10 mouse cellular contexts compared by ENCODE assay signal in the genomic region with DNA sequence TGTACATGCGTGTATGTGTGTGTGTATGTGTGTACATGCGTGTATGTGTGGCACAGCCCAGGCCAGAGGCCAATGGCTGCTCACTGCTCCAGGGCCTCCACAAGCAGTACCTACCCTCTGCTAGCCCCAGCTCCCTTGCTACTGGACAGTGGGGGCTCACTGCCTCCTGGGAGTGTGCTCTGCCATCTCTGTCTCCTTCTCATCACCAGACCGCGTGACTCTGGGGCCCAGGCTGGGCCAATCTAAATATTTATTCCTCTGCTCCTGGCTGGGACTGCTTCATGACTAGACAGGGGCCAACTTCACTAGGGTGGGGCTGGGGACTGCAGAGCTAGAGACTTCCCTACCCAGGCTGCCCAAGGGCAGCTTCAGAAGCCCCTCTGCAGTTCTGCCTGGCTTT. TPM values are rescaled to one million over a fixed set of nuclear protein-coding genes. Genes with fewer than 3 reads are reported as not detected.
A peak's percentile ranks its signal among the peaks of the same experiment; 100 is the strongest.
DNase-seq lines count a peak whose midpoint lies in the region; ATAC-seq and TF ChIP-seq lines count a peak whose summit lies in the region.
"Had no signal": no experiment of that assay in that cellular context is flagged by ENCODE, and none has a peak within 500 bp of the region (broad histone marks: within the 10 kb centered on the region; RNA-seq: fewer than 3 reads in every experiment).

No protein-coding gene starts in this region.

- H3K9ac ChIP-seq in hindbrain, embryonic 11.5 days (ENCODE audit: low read depth, low read length): no peak overlapping the region
- H3K9ac ChIP-seq in hindbrain, postnatal 0 days (replicated peaks; ENCODE audit: low read length): no peak overlapping the region
- H3K9ac ChIP-seq in embryonic facial prominence, embryonic 12.5 days: 0 out of 2 replicates have a peak overlapping the region, but pooled peaks have one; percentile 28
- peak overlapping the region; percentile 37; the same call in 1 of the 2 replicates for H3K9ac ChIP-seq in intestine, embryonic 14.5 days (ENCODE audit: low read length)

- DNase-seq in hindbrain, embryonic 11.5 days (ENCODE audit: low spot score): no peak
- no peak for DNase-seq in hindbrain, postnatal 0 days (ENCODE audit: low spot score)
- peak; percentile 77 for DNase-seq in intestine, embryonic 14.5 days (ENCODE audit: low spot score)
- DNase-seq in lung, postnatal 14 days: peak; percentile 60
- no peak for DNase-seq in gastrocnemius, postnatal 36 days
- DNase-seq in adrenal gland, adult 18-20 months (ENCODE audit: low spot score in 2 of 2): no peak
- DNase-seq: right cerebral cortex, postnatal 25 days had no signal

- ATAC-seq in hindbrain, embryonic 11.5 days (ENCODE audit: low FRiP score): no peak
- no peak for ATAC-seq in hindbrain, postnatal 0 days
- ATAC-seq in embryonic facial prominence, embryonic 12.5 days (ENCODE audit: insufficient number of reproducible peaks, insufficient read depth, low FRiP score, low TSS enrichment): peak; percentile 52; the same call in 1 of the 2 replicates
- peak; percentile 75 for ATAC-seq in intestine, embryonic 14.5 days (replicated peaks; ENCODE audit: low FRiP score, low TSS enrichment, low read depth)
- no peak for ATAC-seq in activated CD4-positive, CD25-positive, alpha-beta regulatory T cell, adult 4 months

- peak overlapping the region; percentile 17; the same call in 1 of the 2 replicates for H3K27ac ChIP-seq in hindbrain, embryonic 11.5 days (ENCODE audit: low read depth, low read length)
- no peak overlapping the region for H3K27ac ChIP-seq in hindbrain, postnatal 0 days
- peak overlapping the region; percentile 76 for H3K27ac ChIP-seq in embryonic facial prominence, embryonic 12.5 days
- peak overlapping the region; percentile 89 for H3K27ac ChIP-seq in intestine, embryonic 14.5 days (ENCODE audit: low read depth)

- no peak overlapping the region for H3K4me2 ChIP-seq in hindbrain, embryonic 11.5 days (replicated peaks; ENCODE audit: low read depth, low read length)
- no peak overlapping the region for H3K4me2 ChIP-seq in hindbrain, postnatal 0 days (ENCODE audit: low read depth, low read length)
- no peak overlapping the region; the same call in 1 of the 2 replicates for H3K4me2 ChIP-seq in embryonic facial prominence, embryonic 12.5 days (replicated peaks)
- H3K4me2 ChIP-seq in intestine, embryonic 14.5 days (ENCODE audit: low read length): peak overlapping the region; percentile 38

- 0 out of 2 replicates have a peak, but pooled peaks cover 2% of the 10 kb centered on the region for H3K27me3 ChIP-seq in hindbrain, embryonic 11.5 days (ENCODE audit: control insufficient read depth, insufficient read depth, low read length)
- H3K27me3 ChIP-seq in hindbrain, postnatal 0 days (ENCODE audit: insufficient read depth, low read length): no peaks in the 10 kb centered on the region
- no peaks in the 10 kb centered on the region for H3K27me3 ChIP-seq in embryonic facial prominence, embryonic 12.5 days
- no peaks in the 10 kb centered on the region for H3K27me3 ChIP-seq in intestine, embryonic 14.5 days (replicated peaks; ENCODE audit: control insufficient read depth, insufficient read depth, low read length)

- no peak for TF ChIP-seq CTCF in hindbrain, postnatal 0 days (IDR thresholded peaks at IDR 0.05; ENCODE audit: low read depth)

- 0 out of 2 replicates have a peak, but pooled peaks cover under 1% of the 10 kb centered on the region for H3K4me1 ChIP-seq in hindbrain, embryonic 11.5 days (replicated peaks; ENCODE audit: control insufficient read depth, insufficient read depth, low read length)
- H3K4me1 ChIP-seq in hindbrain, postnatal 0 days (ENCODE audit: insufficient read depth, low read length): no peaks in the 10 kb centered on the region
- H3K4me1 ChIP-seq in embryonic facial prominence, embryonic 12.5 days: peaks cover 62% of the 10 kb centered on the region
- H3K4me1 ChIP-seq in intestine, embryonic 14.5 days (replicated peaks; ENCODE audit: control insufficient read depth, insufficient read depth, low read length): peaks cover 75% of the 10 kb centered on the region

- H3K36me3 ChIP-seq in hindbrain, embryonic 11.5 days (ENCODE audit: control insufficient read depth, insufficient read depth, low read length): no peaks in the 10 kb centered on the region
- no peaks in the 10 kb centered on the region for H3K36me3 ChIP-seq in hindbrain, postnatal 0 days (ENCODE audit: insufficient read depth, low read length)
- H3K36me3 ChIP-seq in embryonic facial prominence, embryonic 12.5 days: peaks cover 46% of the 10 kb centered on the region
- H3K36me3 ChIP-seq in intestine, embryonic 14.5 days (ENCODE audit: control insufficient read depth, insufficient read depth, low read length): peaks cover 36% of the 10 kb centered on the region

- intact Hi-C loops in gastrocnemius, postnatal 36 days (cut with DNase I): no loop called here

- no peak overlapping the region for H3K4me3 ChIP-seq in hindbrain, embryonic 11.5 days (ENCODE audit: low read depth, low read length)
- H3K4me3 ChIP-seq in hindbrain, postnatal 0 days (ENCODE audit: low read length): no peak overlapping the region
- no peak overlapping the region for H3K4me3 ChIP-seq in embryonic facial prominence, embryonic 12.5 days
- 0 out of 2 replicates have a peak overlapping the region, but pooled peaks have one; percentile 1 for H3K4me3 ChIP-seq in intestine, embryonic 14.5 days (ENCODE audit: low read depth, low read length)

- 59% methylated on average over 4 of the region's 4 CpGs for WGBS in hindbrain, embryonic 11.5 days
- WGBS in hindbrain, postnatal 0 days: 79% methylated on average over 4 of the region's 4 CpGs
- WGBS in embryonic facial prominence, embryonic 12.5 days: 42% methylated on average over 4 of the region's 4 CpGs
- WGBS in intestine, embryonic 14.5 days: 21% methylated on average over 4 of the region's 4 CpGs

- H3K9me3 ChIP-seq in hindbrain, embryonic 11.5 days (ENCODE audit: control insufficient read depth, low read length): no peaks in the 10 kb centered on the region
- no peaks in the 10 kb centered on the region for H3K9me3 ChIP-seq in hindbrain, postnatal 0 days (ENCODE audit: low read length)
- no peaks in the 10 kb centered on the region for H3K9me3 ChIP-seq in embryonic facial prominence, embryonic 12.5 days
- H3K9me3 ChIP-seq in intestine, embryonic 14.5 days (ENCODE audit: control insufficient read depth, low read length): no peaks in the 10 kb centered on the region

RNA-seq across cellular contexts. Expression of a gene that starts 7.9 kb away (rescaled TPM):
- 34.7 and 41.4 TPM in 2 replicates for polyA plus RNA-seq in hindbrain, embryonic 11.5 days (2014; fragmentation: Nextera tagmentation; extraction: Ambion mirVana)
- 5.6 and 8.0 TPM in 2 replicates for total RNA-seq in hindbrain, postnatal 0 days (2014; rRNA removed)
- 6.2 TPM in 2 replicates for polyA plus RNA-seq in hindbrain, postnatal 0 days (2015; fragmentation: Nextera tagmentation; extraction: Ambion mirVana)
- polyA plus RNA-seq in embryonic facial prominence, embryonic 12.5 days (2016; fragmentation: Nextera tagmentation; extraction: Ambion mirVana): 89.3 and 106 TPM in 2 replicates
- 108 and 118 TPM in 2 replicates for polyA plus RNA-seq in intestine, embryonic 14.5 days (2014; fragmentation: Nextera tagmentation; extraction: Ambion mirVana)
- under 1 TPM; 0.69 to 0.98 TPM for polyA plus RNA-seq in activated CD4-positive, CD25-positive, alpha-beta regulatory T cell, adult 4 months (2017; shearing (Covaris generic))
- 10 to 100 TPM in 1 of 2 experiments, 1 to 10 TPM in 1; 5.4 to 10.7 TPM for total RNA-seq in gastrocnemius, postnatal 36 days (2021)
- total RNA-seq in adrenal gland, adult 18-20 months (2021): 10 to 100 TPM in 1 of 2 experiments, 1 to 10 TPM in 1; 9.9 to 38.0 TPM

RNA-seq across cellular contexts. Expression of a gene that starts 21.6 kb away (rescaled TPM):
- polyA plus RNA-seq in hindbrain, embryonic 11.5 days (2014; fragmentation: Nextera tagmentation; extraction: Ambion mirVana): not detected in 2 replicates
- total RNA-seq in hindbrain, postnatal 0 days (2014; rRNA removed): 0.10 TPM in 1 of 2 replicates, not detected in the other
- 0.11 and 0.13 TPM in 2 replicates for polyA plus RNA-seq in hindbrain, postnatal 0 days (2015; fragmentation: Nextera tagmentation; extraction: Ambion mirVana)
- polyA plus RNA-seq in embryonic facial prominence, embryonic 12.5 days (2016; fragmentation: Nextera tagmentation; extraction: Ambion mirVana): 0.18 TPM in 1 of 2 replicates, not detected in the other
- 0.89 and 1.3 TPM in 2 replicates for polyA plus RNA-seq in intestine, embryonic 14.5 days (2014; fragmentation: Nextera tagmentation; extraction: Ambion mirVana)
- polyA plus RNA-seq in activated CD4-positive, CD25-positive, alpha-beta regulatory T cell, adult 4 months (2017; shearing (Covaris generic)): not detected
- not detected for total RNA-seq in gastrocnemius, postnatal 36 days (2021)
- total RNA-seq in adrenal gland, adult 18-20 months (2021): under 1 TPM; 0.20 to 0.22 TPM
- total RNA-seq: layer of hippocampus, postnatal 14 days had no signal

Comparison
In these comparisons a context has a peak if more than half of its experiments do, and no peak if none do; other contexts are left out.
1. ATAC-seq: peak in embryonic facial prominence, embryonic 12.5 days (single experiment) and intestine, embryonic 14.5 days (single experiment); none in hindbrain, embryonic 11.5 days (single experiment), hindbrain, postnatal 0 days (single experiment) and activated CD4-positive, CD25-positive, alpha-beta regulatory T cell, adult 4 months (single experiment).
2. DNase-seq: peak in intestine, embryonic 14.5 days (single experiment) and lung, postnatal 14 days (single experiment); none in hindbrain, embryonic 11.5 days (single experiment), hindbrain, postnatal 0 days (single experiment), gastrocnemius, postnatal 36 days (0 of 2) and adrenal gland, adult 18-20 months (0 of 2).
3. H3K9ac ChIP-seq: peak in embryonic facial prominence, embryonic 12.5 days (single experiment) and intestine, embryonic 14.5 days (single experiment); none in hindbrain, embryonic 11.5 days (single experiment) and hindbrain, postnatal 0 days (single experiment).